Mouse (Mus musculus): ENCODE results near the gene Pip5k1c.

GRCm38 (mm10) chr10:81362336-81362949 is 69.7 kb downstream of the Pip5k1c start:
- no peak for TF ChIP-seq POLR2A (IDR thresholded peaks at IDR 0.05; ENCODE audit: insufficient read length, low read depth)
- no peak for TF ChIP-seq MYOD1 (IDR thresholded peaks at IDR 0.05; ENCODE audit: control insufficient read depth in 1 of 3, insufficient read length in 2 of 3, low read depth in 2 of 3)
- TF ChIP-seq USF1 (IDR thresholded peaks at IDR 0.05; ENCODE audit: low read depth), result no peak
- no peak for TF ChIP-seq POLR2AphosphoS2 (IDR thresholded peaks at IDR 0.05; ENCODE audit: insufficient read length, low read depth)
- no peak for TF ChIP-seq E2F4 (IDR thresholded peaks at IDR 0.05; ENCODE audit: insufficient read depth)
- TF ChIP-seq CEBPB (IDR thresholded peaks at IDR 0.05; ENCODE audit: insufficient read depth, poor library complexity, severe bottlenecking), result no peak
- no peak for TF ChIP-seq SRF (IDR thresholded peaks at IDR 0.05; ENCODE audit: control insufficient read depth, insufficient read length, low read depth)

All from myocyte (in vitro differentiated cells).